Mouse (Mus musculus) embryonic stem cell, embryonic (primary cell): ENCODE results near the gene Zzz3.

Source experiments
- CTCF ChIA-PET, 4 experiments: fragments of 300-600 bp in 2 of 4; fragments of 350-600 bp in 2 of 4; sonication (Branson Sonifier 250); formaldehyde crosslinking; loops; one replicate each; lab custom pipeline; 2022; ENCODE audit warnings: inconsistent platforms in 2 of 4; lab: Charles Lee
- POLR2A ChIA-PET, 4 experiments: fragments of 300-600 bp in 2 of 4; fragments of 350-600 bp in 2 of 4; sonication (Branson Sonifier 250); formaldehyde crosslinking; loops; one replicate each; lab custom pipeline; 2022; ENCODE audit warnings: antibody characterized with exemption in 4 of 4, inconsistent platforms in 1 of 4; lab: Charles Lee

Gene Zzz3

GRCm38 (mm10) chr3:152395350-152396277 lies at the start of gene Zzz3:
Gene Zzz3 (plus strand): TSS chr3:152395473.
- POLR2A ChIA-PET = interaction anchor here (0.6 to 18.3 kb wide), 77 partner anchors 8 to 1517 kb away, joined by 3 to 178 read pairs (median 4); partner anchors contain the start of genes Usp33 (in 3 of the 4), Miga1 (in 2 of the 4), Rabggtb (in 2 of the 4) and Dnajb4 (in 1 of the 4)
- CTCF ChIA-PET = interaction anchor here (0.5 to 2.4 kb wide), 18 partner anchors 8 to 365 kb away, joined by 3 to 21 read pairs (median 4); no protein-coding TSS in a partner anchor

DNA sequence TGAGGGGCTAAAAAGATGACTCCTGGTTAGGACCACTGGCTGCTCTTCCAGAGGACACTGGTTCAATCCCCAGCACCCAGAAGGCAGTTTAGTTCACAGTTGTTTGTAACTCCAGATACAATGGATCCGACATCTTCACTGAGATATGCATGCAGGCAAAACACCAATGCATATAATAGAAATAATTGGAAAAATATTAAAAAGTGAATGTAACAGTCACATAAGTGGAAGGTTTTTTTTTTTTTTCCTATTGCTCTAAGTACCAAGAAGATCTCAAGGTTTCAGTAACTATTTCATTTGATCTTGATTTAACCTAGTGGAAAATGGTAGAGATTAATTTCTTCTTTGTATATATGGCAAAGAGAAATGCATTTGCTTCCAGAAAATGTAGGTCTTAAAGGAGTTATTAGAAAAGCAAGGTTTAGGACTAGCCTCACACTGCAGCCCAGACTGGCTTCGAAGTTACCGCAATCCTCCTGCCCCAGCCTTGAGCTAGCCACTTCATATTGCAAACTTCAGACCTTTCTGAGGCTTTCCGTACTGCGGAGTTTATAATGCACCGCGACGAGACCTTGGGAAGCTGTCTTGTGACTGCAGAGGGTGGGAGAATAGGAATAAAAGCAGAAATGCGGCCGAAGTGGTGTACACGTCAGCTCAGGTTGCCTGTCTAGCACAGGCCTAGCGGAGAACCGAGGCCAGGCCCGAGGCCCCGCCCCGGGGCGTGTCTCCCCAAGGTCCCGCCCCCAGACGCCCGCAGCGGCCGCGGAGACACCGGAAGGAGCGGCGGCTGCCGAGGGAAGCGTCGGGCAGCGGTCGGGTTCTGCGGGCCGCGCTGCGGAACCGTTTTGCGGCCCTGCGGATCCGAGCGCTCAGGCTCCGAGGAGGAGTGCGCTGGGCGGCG lies 49.3 kb upstream of the Zzz3 start, which contains the start of gene Usp33:
Gene Usp33 (plus strand): TSS at position 747 of the 901 bp plus-strand sequence.
- CTCF ChIA-PET = interaction anchor here in 1 of 4 experiments (1.0 kb wide), 2 partner anchors 9 to 129 kb away, joined by 5 to 6 read pairs; no protein-coding TSS in a partner anchor
- POLR2A ChIA-PET = interaction anchor here in 3 of 4 experiments (0.6 to 3.8 kb wide), 29 partner anchors 10 to 411 kb away, joined by 3 to 28 read pairs (median 4); partner anchors contain the start of gene Zzz3 (in 2 of the 3)

DNA sequence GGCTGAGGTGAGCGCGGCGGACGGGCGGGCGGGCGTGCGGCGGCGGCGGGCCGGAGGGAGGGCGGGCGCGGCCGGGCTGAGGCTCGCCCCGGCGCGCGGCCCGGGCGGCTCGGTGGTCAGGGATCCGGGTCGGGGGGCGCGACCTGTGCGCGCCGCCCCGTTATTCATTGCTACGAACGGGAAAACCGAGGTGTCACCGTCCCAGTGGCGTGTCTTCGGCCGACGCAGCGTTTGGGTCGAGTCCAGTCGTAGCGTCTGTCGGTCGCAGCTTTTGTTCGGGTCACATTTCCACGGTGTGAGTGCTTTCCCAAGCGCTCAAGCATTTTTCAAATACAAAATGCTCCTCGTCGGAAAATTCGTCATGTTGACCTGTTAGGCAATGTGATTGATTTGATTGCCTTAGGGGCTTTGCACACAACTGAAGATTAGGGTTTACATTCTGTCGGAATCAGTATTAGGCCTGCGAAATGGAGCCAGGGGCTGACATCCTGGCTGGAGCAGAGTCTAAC lies 48.6 kb upstream of the Zzz3 start:
- ChIA-PET CTCF (interaction anchor here in 1 of 4 experiments (1.0 kb wide), 2 partner anchors 9 to 128 kb away, joined by 5 to 6 read pairs; no protein-coding TSS in a partner anchor), POLR2A (interaction anchor here in 3 of 4 experiments (0.6 to 3.8 kb wide), 22 partner anchors 9 to 102 kb away, joined by 3 to 28 read pairs (median 4); partner anchors contain the start of gene Zzz3 (in 2 of the 3))

DNA sequence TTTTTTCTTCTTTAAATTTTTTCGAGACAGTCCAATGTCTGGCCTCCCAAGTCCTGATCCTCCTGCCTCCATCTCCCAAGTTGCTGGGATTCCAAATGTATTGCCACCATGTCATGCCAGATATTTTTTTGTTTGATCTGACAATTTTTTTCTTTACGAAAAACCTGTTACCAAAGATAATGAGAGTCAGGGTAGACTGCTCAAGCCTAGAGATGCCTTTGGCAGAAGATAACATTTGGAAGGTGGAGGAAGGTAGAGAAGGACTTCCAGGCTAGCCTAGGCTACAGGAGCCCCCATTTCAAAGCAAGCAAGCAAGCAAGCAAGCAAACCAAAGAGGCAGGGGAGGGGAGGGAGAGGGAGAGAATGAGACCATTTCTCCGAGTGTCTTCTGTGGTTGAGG lies 48.0 kb upstream of the Zzz3 start:
- ChIA-PET POLR2A (interaction anchor here in 2 of 4 experiments (1.5 to 1.7 kb wide), 3 partner anchors 11 to 48 kb away, joined by 19 to 22 read pairs (median 20); partner anchors contain the start of gene Zzz3 (in 1 of the 2)), CTCF (no interaction called here)

DNA sequence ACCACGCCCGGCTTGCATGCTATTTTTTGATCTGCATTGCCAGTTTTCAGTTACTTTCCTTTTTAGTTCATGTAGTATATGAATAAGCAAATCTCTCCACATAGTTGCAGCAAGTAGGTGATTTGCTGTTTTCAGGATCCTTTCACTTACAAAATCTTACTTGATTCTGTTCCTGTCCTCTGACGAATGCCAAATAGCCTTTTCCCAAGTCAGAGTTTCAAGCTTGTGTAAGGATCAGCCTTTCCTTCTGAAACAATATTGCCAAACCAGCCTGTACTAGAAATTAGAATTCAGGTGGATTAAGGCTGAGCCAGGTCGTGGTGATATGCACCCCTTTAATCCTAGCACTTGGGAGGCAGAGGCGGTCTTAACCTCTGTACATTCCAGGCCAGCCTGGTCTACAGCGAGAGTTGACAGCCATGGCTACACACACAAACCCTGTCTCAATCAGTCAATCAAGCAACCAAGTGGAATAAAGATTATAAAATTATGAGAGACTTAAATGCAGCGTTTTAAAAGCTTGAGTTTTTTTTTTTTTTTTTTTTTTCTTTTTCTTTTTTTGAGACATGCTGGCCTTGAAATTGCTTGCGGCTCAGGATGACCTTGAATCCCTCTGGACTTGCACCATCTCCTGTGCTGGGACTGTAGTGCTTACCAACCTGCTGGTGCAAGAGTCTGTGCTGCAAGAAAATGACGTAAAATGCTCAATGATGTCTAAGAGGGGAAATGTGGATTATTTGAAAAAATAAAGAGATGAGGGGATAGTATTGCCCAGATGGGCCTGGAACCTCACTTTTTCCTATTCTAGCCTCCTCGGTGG lies 47.1 kb upstream of the Zzz3 start:
- POLR2A ChIA-PET = interaction anchor here (0.5 to 1.4 kb wide), 10 partner anchors 8 to 1564 kb away, joined by 3 to 8 read pairs (median 3); partner anchors contain the start of gene Miga1 (in 1 of the 4)
- CTCF ChIA-PET = no interaction called here

DNA sequence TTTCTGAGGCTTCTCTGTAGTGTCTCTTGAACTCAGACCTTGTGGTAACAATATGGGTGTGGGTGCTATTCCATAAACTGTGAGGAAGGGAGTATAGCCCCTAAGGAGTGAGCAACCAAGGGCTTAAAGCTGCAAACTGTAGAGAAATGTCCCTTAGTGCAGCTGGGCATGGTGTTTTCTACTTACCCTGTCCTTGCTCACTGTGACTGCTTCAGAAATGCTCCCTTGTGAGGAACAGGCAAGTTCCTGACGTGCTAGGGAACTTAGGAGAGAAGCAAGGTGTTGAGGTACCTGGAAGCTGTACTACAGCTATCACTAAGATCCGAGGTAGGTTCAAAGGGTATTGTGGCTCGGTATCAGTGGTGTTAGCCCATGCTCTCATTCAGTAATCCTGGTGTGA lies 44.8 kb upstream of the Zzz3 start:
- CTCF ChIA-PET = no interaction called here

DNA sequence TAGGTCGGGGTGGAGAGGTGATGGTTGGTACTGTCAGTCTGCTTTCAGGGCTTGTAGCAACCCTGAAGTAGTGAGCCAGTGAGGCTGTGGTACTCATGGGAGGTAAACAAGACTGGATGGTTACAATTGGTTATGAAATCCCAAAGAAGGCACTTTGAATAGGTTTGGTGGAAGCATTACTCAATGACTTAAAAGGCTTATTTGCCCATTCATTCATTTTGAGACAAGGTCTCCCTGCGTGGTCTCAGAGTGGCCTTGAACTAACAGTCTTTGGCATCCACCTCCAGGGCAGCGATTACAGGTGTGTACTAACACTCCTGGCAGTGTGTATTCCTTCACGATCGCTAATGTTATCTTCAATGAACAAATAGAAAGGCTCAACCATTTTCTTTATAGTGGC lies 44.3 kb upstream of the Zzz3 start:
- POLR2A ChIA-PET = interaction anchor here in 2 of 4 experiments (1.1 to 3.4 kb wide), 6 partner anchors 11 to 29 kb away, joined by 3 to 11 read pairs (median 6); no protein-coding TSS in a partner anchor
- CTCF ChIA-PET = no interaction called here

More for the DNA sequence above, 44.8 kb upstream of the Zzz3 start:
- POLR2A ChIA-PET = interaction anchor here in 2 of 4 experiments (0.7 to 2.2 kb wide), 7 partner anchors 10 to 113 kb away, joined by 3 to 8 read pairs (median 4); no protein-coding TSS in a partner anchor

- ChIA-PET POLR2A (interaction anchor here in 2 of 4 experiments (1.0 to 3.4 kb wide), 12 partner anchors 8 to 50 kb away, joined by 3 to 11 read pairs (median 6); partner anchors contain the start of gene Zzz3 (in 1 of the 2)), CTCF (interaction anchor here in 1 of 4 experiments (1.1 kb wide), 1 partner anchor 19 kb away, joined by 4 read pairs; no protein-coding TSS in a partner anchor)
Observed at GRCm38 (mm10) chr3:152352289-152352688, 43.0 kb upstream of the Zzz3 start.

- POLR2A ChIA-PET = interaction anchor here in 2 of 4 experiments (0.6 to 4.7 kb wide), 16 partner anchors 8 to 143 kb away, joined by 3 to 15 read pairs (median 4); partner anchors contain the start of genes Miga1 (in 1 of the 2) and Zzz3 (in 1 of the 2)
- CTCF ChIA-PET = interaction anchor here in 1 of 4 experiments (0.7 kb wide), 1 partner anchor 121 kb away, joined by 3 read pairs; no protein-coding TSS in a partner anchor
Observed at GRCm38 (mm10) chr3:152353434-152354177, 41.7 kb upstream of the Zzz3 start.

DNA sequence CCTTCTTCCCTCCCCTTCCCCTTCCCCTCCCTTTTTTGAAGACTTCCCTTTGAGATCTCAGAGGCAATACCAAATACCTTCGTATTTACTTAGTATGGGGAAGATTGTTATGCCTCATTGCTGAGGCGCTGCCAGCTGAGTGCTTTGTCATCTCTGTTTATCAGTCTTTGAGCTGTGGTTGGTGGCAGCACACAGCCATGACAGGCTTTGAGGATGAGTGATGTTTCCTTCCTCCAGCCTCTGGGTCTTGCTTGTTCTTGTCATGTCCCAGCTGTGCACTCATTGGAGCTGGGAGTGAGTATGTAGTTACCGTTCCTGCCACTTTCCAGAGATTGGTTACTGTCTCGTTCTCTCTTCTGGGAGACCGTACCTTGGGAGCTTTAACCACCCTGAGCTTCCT lies 39.9 kb upstream of the Zzz3 start:
- ChIA-PET CTCF (interaction anchor here in 1 of 4 experiments (0.6 kb wide), 1 partner anchor 11 kb away, joined by 4 read pairs; no protein-coding TSS in a partner anchor), POLR2A (interaction anchor here in 2 of 4 experiments (0.7 to 4.7 kb wide), 6 partner anchors 9 to 1558 kb away, joined by 3 to 15 read pairs (median 3); partner anchors contain the start of genes Miga1 (in 1 of the 2), Rabggtb (in 1 of the 2) and Usp33 (in 1 of the 2))

DNA sequence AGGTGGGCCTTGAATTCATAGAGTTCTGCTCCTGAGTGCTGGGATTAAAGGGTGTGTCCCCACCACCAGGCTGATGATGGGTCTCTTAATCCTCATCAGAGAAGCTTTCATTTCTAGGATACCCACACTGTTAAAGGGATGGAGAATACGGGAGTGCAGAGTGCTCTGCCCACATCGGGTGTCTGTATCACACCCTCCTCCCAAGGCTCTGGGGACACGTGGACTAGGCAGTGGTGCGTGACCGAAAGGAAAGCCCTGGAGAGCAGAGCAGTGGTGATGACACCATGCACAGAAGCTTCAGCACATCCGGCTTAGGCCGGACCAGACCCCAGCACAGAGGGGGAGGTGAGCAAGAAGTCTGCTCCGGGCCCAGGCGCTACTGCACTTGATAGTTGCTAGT lies 38.5 kb upstream of the Zzz3 start:
- ChIA-PET POLR2A (interaction anchor here in 3 of 4 experiments (0.6 to 4.7 kb wide), 14 partner anchors 11 to 147 kb away, joined by 3 to 15 read pairs (median 3); partner anchors contain the start of genes Miga1 (in 1 of the 3) and Usp33 (in 1 of the 3)), CTCF (no interaction called here)

DNA sequence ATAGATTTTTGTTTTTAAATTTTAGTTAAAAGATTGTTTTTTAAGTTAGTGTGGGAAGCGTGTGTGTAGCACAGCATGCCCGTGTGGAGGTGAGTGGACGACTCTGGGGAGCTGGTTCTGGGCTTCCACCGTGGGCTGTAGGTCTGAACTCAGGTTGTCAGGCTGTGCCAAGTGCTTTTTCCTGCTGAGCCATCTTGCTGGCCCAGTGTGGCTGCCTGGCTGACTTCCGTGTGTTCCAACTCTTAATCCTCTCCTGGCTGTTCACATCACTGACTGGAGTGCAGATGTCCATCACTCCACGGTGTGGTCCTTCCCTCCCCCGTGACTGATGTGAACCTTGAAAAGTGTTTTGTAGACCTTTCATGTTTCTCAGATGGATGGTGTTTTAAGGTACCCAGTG lies 36.1 kb upstream of the Zzz3 start:
- ChIA-PET POLR2A (interaction anchor here in 2 of 4 experiments (0.7 to 1.6 kb wide), 5 partner anchors 16 to 38 kb away, joined by 3 to 4 read pairs (median 3); no protein-coding TSS in a partner anchor), CTCF (no interaction called here)

DNA sequence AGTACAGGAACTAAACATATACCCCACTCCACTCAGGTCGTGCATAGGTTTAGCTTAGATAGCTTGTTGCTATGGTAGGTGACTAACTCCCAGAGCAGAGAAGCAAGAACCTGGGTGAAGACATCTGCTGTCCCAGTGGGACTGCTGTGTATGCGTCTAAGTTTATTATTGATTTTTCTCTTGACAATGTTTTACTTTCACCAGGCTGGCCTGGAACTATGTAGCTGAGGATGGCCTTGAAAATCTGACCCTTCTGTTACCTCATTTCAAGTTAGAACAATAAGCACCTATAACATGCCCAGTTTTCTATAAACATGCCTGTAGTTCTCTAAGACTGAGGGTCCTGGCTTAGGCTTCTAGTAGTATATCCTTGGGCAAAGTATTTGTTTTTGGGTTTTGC lies 31.1 kb upstream of the Zzz3 start:
- POLR2A ChIA-PET = interaction anchor here in 2 of 4 experiments (1.0 to 1.3 kb wide), 3 partner anchors 10 to 28 kb away, joined by 3 to 5 read pairs (median 3); no protein-coding TSS in a partner anchor
- CTCF ChIA-PET = no interaction called here

- POLR2A ChIA-PET = interaction anchor here in 1 of 4 experiments (1.3 kb wide), 1 partner anchor 9 kb away, joined by 3 read pairs; no protein-coding TSS in a partner anchor
- CTCF ChIA-PET = no interaction called here
Observed at GRCm38 (mm10) chr3:152376063-152376462, 19.2 kb upstream of the Zzz3 start.

GRCm38 (mm10) chr3:152384106-152384505 lies 11.2 kb upstream of the Zzz3 start:
- ChIA-PET POLR2A (interaction anchor here (0.6 to 4.9 kb wide), 11 partner anchors 9 to 226 kb away, joined by 3 to 38 read pairs (median 4); partner anchors contain the start of gene Zzz3 (in 4 of the 4)), CTCF (interaction anchor here in 1 of 4 experiments (0.7 kb wide), 1 partner anchor 12 kb away, joined by 3 read pairs; no protein-coding TSS in a partner anchor)
